Comparison of ENCODE assay signal across 8 mouse cellular contexts in the genomic region with DNA sequence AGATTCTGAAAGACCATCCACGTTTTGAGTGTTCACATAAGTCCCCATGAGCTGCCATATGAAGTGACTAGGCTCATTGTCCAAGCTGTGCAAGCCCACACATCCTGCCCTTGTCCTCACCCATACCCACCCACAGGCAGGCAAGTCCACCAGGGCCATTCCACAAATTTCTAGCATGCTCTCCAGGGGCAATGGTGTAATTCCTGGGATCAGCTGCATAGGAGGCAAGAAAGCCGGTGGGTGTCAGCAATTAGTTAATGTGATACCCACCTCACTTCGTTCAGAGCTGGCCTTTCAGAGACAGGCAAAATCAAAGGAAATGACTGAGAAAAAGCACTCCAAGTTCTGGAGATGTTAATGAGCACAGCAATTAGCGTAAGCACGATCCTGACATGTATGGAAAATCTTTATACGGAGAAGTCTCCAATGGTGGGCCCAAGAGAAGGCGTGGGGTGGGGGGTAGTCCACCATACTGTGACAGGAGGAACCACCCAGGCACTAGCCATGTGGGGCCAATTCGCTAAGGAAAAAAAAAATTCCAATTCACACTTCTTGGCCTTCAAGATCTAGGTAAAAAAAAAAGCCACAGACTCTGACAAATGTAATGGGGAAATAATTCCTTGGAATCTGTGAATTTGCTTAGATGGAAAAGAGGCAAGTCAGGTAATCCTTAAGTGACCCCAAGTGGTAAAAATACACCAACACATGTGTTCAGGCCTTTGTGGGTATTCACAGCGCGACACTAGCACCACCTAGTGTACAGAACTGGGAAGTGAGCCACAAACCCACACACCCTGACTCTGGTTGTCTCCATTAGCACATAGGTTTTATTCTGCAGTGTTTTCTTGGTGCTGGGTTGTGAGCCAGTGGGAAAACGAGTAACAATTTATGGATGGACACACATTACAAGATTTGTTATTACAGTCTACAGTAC. TPM values are rescaled to one million over a fixed set of nuclear protein-coding genes. Genes with fewer than 3 reads are reported as not detected.
DNase-seq lines count a peak whose midpoint lies in the region; ATAC-seq and TF ChIP-seq lines count a peak whose summit lies in the region.

No protein-coding gene starts in this region.

- H3K9ac ChIP-seq in heart, embryonic 14.5 days (ENCODE audit: low read length), result no peak overlapping the region
- no peak overlapping the region for H3K9ac ChIP-seq in liver, embryonic 12.5 days
- H3K9ac ChIP-seq in neural tube, embryonic 12.5 days, result no peak overlapping the region
- H3K9ac ChIP-seq in stomach, postnatal 0 days (ENCODE audit: low read length), result no peak overlapping the region

- WGBS in heart, embryonic 14.5 days, result 37% methylated on average over 11 of the region's 11 CpGs
- 37% methylated on average over 11 of the region's 11 CpGs for WGBS in liver, embryonic 12.5 days (ENCODE audit: insufficient replicate concordance)
- 32% methylated on average over 11 of the region's 11 CpGs for WGBS in neural tube, embryonic 12.5 days
- 41% methylated on average over 11 of the region's 11 CpGs for WGBS in stomach, postnatal 0 days

- TF ChIP-seq POLR2A in brain, embryonic 14.5 days (IDR thresholded peaks at IDR 0.05; ENCODE audit: borderline replicate concordance, extremely low read depth, insufficient read depth, insufficient read length, poor library complexity, severe bottlenecking), result no peak

- H3K27me3 ChIP-seq in heart, embryonic 14.5 days (ENCODE audit: control insufficient read depth, insufficient read depth, low read length), result no peaks in the 10 kb centered on the region
- H3K27me3 ChIP-seq in liver, embryonic 12.5 days (replicated peaks), result no peaks in the 10 kb centered on the region
- H3K27me3 ChIP-seq in neural tube, embryonic 12.5 days (replicated peaks), result no peaks in the 10 kb centered on the region
- no peaks in the 10 kb centered on the region for H3K27me3 ChIP-seq in stomach, postnatal 0 days (ENCODE audit: control insufficient read depth, insufficient read depth, low read length)

- peak; percentile 73 for ATAC-seq in erythroid progenitor cell, adult 5-6 weeks (replicated peaks; ENCODE audit: low FRiP score, poor library complexity, severe bottlenecking)
- peak; percentile 49; the same call in 1 of the 2 replicates for ATAC-seq in heart, embryonic 14.5 days (ENCODE audit: insufficient number of reproducible peaks, insufficient read depth, low FRiP score, low read depth)
- ATAC-seq in liver, embryonic 12.5 days, result peak; percentile 62; the same call in 1 of the 2 replicates
- ATAC-seq in neural tube, embryonic 12.5 days (ENCODE audit: low FRiP score, low read depth), result peak; percentile 83
- ATAC-seq in stomach, postnatal 0 days (ENCODE audit: low FRiP score, low TSS enrichment), result peak; percentile 68

- H3K27ac ChIP-seq in heart, embryonic 14.5 days (replicated peaks in 1 of 2; ENCODE audit: control insufficient read depth in 1 of 2, insufficient read depth in 1 of 2, low read depth in 2 of 2, low read length in 2 of 2), result no peak overlapping the region
- no peak overlapping the region for H3K27ac ChIP-seq in liver, embryonic 12.5 days
- H3K27ac ChIP-seq in neural tube, embryonic 12.5 days, result no peak overlapping the region
- no peak overlapping the region for H3K27ac ChIP-seq in stomach, postnatal 0 days (replicated peaks)

- no peak for TF ChIP-seq EP300 in stomach, postnatal 0 days (optimal IDR thresholded peaks at IDR 0.05)

- no peak overlapping the region for H3K4me2 ChIP-seq in heart, embryonic 14.5 days (ENCODE audit: low read length)
- H3K4me2 ChIP-seq in liver, embryonic 12.5 days, result no peak overlapping the region
- no peak overlapping the region for H3K4me2 ChIP-seq in neural tube, embryonic 12.5 days (replicated peaks)
- H3K4me2 ChIP-seq in stomach, postnatal 0 days (replicated peaks; ENCODE audit: low read depth), result no peak overlapping the region

- H3K36me3 ChIP-seq in heart, embryonic 14.5 days (ENCODE audit: control insufficient read depth, insufficient read depth, low read length), result peaks cover 19% of the 10 kb centered on the region
- peaks cover 22% of the 10 kb centered on the region for H3K36me3 ChIP-seq in liver, embryonic 12.5 days
- H3K36me3 ChIP-seq in neural tube, embryonic 12.5 days, result peaks cover 20% of the 10 kb centered on the region
- H3K36me3 ChIP-seq in stomach, postnatal 0 days (ENCODE audit: control insufficient read depth, insufficient read depth, low read length), result no peaks in the 10 kb centered on the region

- peak; percentile 97 for TF ChIP-seq CTCF in brain, embryonic 14.5 days (IDR thresholded peaks at IDR 0.05; ENCODE audit: borderline replicate concordance, extremely low read depth, insufficient read depth, insufficient read length)
- peak; percentile 100 for TF ChIP-seq CTCF in stomach, postnatal 0 days (IDR thresholded peaks at IDR 0.05; ENCODE audit: low read depth)

- H3K9me3 ChIP-seq in heart, embryonic 14.5 days (ENCODE audit: control insufficient read depth, low read length), result no peaks in the 10 kb centered on the region
- no peaks in the 10 kb centered on the region for H3K9me3 ChIP-seq in liver, embryonic 12.5 days (replicated peaks)
- H3K9me3 ChIP-seq in neural tube, embryonic 12.5 days, result no peaks in the 10 kb centered on the region
- no peaks in the 10 kb centered on the region for H3K9me3 ChIP-seq in stomach, postnatal 0 days (ENCODE audit: control insufficient read depth, low read length)

- DNase-seq in CD4-positive, CD25-positive, alpha-beta regulatory T cell, adult 2 months (ENCODE audit: low read depth, low spot score), result peak; percentile 81
- peak; percentile 96 for DNase-seq in brain, embryonic 14.5 days (ENCODE audit: low read depth)
- peak; percentile 90 for DNase-seq in kidney, postnatal 10 days
- DNase-seq in stomach, postnatal 0 days (ENCODE audit: low spot score), result peak; percentile 88

- H3K4me1 ChIP-seq in heart, embryonic 14.5 days (ENCODE audit: control insufficient read depth in 2 of 2, insufficient read depth in 2 of 2, low read length in 2 of 2), result peaks cover 12 to 39% of the 10 kb centered on the region in 2 experiments
- H3K4me1 ChIP-seq in liver, embryonic 12.5 days, result peaks cover 6% of the 10 kb centered on the region
- H3K4me1 ChIP-seq in neural tube, embryonic 12.5 days, result peaks cover 7% of the 10 kb centered on the region
- H3K4me1 ChIP-seq in stomach, postnatal 0 days (replicated peaks; ENCODE audit: control insufficient read depth, insufficient read depth), result 0 out of 2 replicates have a peak, but pooled peaks cover 2% of the 10 kb centered on the region

- H3K4me3 ChIP-seq in heart, embryonic 14.5 days (ENCODE audit: control insufficient read depth in 1 of 2, insufficient read depth in 1 of 2, low read depth in 1 of 2, low read length in 2 of 2), result no peak overlapping the region
- no peak overlapping the region for H3K4me3 ChIP-seq in liver, embryonic 12.5 days
- no peak overlapping the region for H3K4me3 ChIP-seq in neural tube, embryonic 12.5 days
- H3K4me3 ChIP-seq in stomach, postnatal 0 days (ENCODE audit: low read depth, low read length), result no peak overlapping the region

RNA-seq across cellular contexts. Expression of gene Ddx1, which starts 34.4 kb away (rescaled TPM):
- 45.8 and 61.9 TPM in 2 replicates for polyA plus RNA-seq in brain, embryonic 14.5 days (2012; rRNA removed)
- total RNA-seq in erythroid progenitor cell, adult 5-6 weeks (2015; ENCODE audit: low replicate concordance), result 22.6 and 28.5 TPM in 2 replicates
- 44.0 and 51.0 TPM in 2 replicates for total RNA-seq in erythroid progenitor cell, adult 5-6 weeks (2017; ENCODE audit: low replicate concordance)
- polyA plus RNA-seq in heart, embryonic 14.5 days (2014; fragmentation: Nextera tagmentation; extraction: Ambion mirVana), result 91.0 and 94.0 TPM in 2 replicates
- 104 and 108 TPM in 2 replicates for polyA plus RNA-seq in liver, embryonic 12.5 days (2016; fragmentation: Nextera tagmentation; extraction: Ambion mirVana)
- 142 and 167 TPM in 2 replicates for polyA plus RNA-seq in neural tube, embryonic 12.5 days (2016; fragmentation: Nextera tagmentation; extraction: Ambion mirVana)
- 61.3 and 62.4 TPM in 2 replicates for polyA plus RNA-seq in stomach, postnatal 0 days (2015; fragmentation: Nextera tagmentation; extraction: Ambion mirVana)

RNA-seq across cellular contexts. Expression of gene Nbas, which starts 54.3 kb away (rescaled TPM):
- polyA plus RNA-seq in brain, embryonic 14.5 days (2012; rRNA removed), result 21.4 and 26.0 TPM in 2 replicates
- total RNA-seq in erythroid progenitor cell, adult 5-6 weeks (2015; ENCODE audit: low replicate concordance), result 6.7 and 9.7 TPM in 2 replicates
- total RNA-seq in erythroid progenitor cell, adult 5-6 weeks (2017; ENCODE audit: low replicate concordance), result 5.7 and 8.9 TPM in 2 replicates
- polyA plus RNA-seq in heart, embryonic 14.5 days (2014; fragmentation: Nextera tagmentation; extraction: Ambion mirVana), result 9.5 and 10.6 TPM in 2 replicates
- polyA plus RNA-seq in liver, embryonic 12.5 days (2016; fragmentation: Nextera tagmentation; extraction: Ambion mirVana), result 8.2 and 8.4 TPM in 2 replicates
- polyA plus RNA-seq in neural tube, embryonic 12.5 days (2016; fragmentation: Nextera tagmentation; extraction: Ambion mirVana), result 15.2 and 18.2 TPM in 2 replicates
- polyA plus RNA-seq in stomach, postnatal 0 days (2015; fragmentation: Nextera tagmentation; extraction: Ambion mirVana), result 9.1 and 11.5 TPM in 2 replicates
